Mouse (Mus musculus) bone marrow, adult 2 months (tissue): Measurements from ENCODE around the gene Gm14226.

Experiments used
- CTCF ChIP-seq: fragments of 200-500 bp; IDR thresholded peaks from 2 replicates; pipeline ENCODE4 v1.5.1; 2011; ENCODE audit warnings: low read length, control low read depth; ENCODE audit not compliant: control insufficient read depth, insufficient read depth
- POLR2A ChIP-seq: fragments of 200-500 bp; IDR thresholded peaks from 2 replicates; pipeline ENCODE4 v1.6.1; 2011; ENCODE audit warnings: low read depth, mild to moderate bottlenecking, control low read depth, low read length, borderline replicate concordance; ENCODE audit not compliant: control insufficient read depth

GRCm38 (mm10) chr2:155018762-155019641 lies 936 bp downstream of the Gm14226 start:
- TF ChIP-seq CTCF (no peak), POLR2A (no peak)
